Mouse (Mus musculus) kidney, postnatal 25 days (tissue): Measurements from ENCODE around the gene Eif2ak1.
A peak's percentile ranks its signal among the peaks of the same experiment; 100 is the strongest.
"Not testable (repeated sequence)": the region's sequence is repeated elsewhere in the genome, so short reads cannot be mapped to it uniquely, and the experiment has no call there.

Experiments used
- DNase-seq, 2 experiments: peaks; one replicate each; pipeline ENCODE4 v3.0.0; 2021; ENCODE audit warnings: mixed read lengths in 2 of 2

Eif2ak1 gene

DNA sequence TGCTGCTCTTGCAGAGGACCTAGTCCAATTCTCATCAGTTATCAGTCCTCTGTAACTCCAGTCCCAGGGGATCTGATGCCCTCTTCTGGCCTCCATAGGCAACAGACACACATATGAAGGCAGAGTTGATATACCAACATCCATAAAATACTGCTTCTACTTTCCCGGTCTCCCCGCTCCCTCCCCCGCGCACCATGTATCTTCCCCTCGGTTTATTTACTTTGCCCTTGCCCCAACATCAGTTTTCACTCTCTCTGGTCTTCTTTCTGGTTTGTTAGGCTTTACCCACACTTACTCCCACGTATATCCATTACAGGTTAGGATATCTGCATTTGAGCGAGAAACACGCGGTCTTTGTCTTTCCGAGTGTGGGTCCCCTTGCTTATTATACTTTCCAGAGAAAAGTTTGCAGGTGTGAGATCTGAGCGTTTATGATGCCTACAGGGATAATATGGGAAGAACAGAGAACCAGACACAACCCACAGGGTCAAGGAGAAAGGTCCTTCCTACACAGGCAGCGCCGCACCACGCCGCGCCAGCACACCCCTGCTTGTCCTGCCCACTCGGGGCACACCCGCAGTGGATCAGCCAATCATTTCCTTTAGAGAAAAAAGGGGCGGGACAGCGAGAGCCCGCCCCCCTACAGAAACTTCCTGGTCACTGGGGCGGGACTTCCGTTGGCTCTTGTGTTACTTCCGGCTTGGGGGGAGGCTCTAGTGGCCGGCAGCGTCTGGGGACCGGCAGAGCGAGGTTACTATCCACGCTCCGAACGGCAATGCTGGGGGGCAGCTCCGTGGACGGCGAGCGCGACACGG lies at the start of gene Eif2ak1:
Gene Eif2ak1 (plus strand): TSS at position 673 of the 815 bp plus-strand sequence.
- peak; percentile 94 to 96 for DNase-seq

DNA sequence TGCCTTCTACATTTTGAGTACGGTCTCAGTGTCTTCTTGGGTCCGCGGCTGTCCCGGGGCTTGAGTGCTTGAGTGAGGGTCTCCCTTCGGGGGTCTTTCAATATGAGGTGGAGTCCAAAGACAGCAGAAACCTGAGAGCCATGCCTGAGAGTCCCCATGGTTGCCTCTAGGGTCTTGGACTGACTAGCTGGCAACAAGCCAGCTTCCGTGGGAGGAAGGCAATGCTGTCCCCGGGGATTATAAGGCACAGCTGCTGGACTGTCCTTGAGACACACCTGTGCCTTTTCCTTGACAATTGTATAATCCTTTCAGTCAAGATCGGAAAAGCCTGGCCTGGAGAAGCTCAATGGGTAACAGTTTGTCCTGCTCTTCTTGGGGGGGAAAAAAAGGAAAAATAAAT lies 35.6 kb upstream of the Eif2ak1 start:
- no peak for DNase-seq

DNA sequence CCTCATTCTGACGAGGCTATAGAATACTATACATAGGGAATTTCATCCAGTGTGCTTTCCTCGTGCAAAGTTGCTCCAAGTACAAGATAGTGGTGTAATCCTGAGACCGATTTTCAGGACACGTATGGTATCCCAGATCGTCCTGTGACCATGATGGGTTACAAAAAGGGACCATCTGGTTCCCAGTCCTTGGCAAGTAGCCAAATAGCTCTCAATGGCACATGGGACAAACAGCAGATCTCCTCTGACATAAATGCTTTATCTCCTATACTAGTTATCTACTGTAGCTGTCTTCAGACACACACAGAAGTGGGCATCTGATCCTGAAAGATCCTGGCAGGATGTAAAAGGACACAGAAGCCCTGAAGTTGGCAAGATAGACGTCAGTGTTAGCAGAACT lies 32.2 kb upstream of the Eif2ak1 start:
- no peak for DNase-seq

DNA sequence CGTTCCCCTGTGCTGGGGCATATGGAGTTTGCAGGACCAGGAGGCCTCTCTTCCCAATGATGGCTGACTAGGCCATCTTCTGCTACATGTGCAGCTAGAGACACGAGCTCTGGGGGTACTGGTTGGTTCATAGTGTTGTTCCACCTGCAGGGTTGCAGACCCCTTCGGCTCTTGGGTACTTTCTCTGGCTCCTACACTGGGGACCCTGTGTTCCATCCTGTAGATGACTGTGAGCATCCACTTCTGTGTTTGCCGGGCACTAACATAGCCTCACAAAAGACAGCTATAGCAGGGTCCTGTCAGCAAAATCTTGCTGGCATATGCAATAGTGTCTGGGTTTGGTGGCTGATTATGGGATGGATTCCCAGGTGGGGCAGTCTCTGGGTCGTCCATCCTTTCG lies 16.4 kb upstream of the Eif2ak1 start:
- not testable (repeated sequence) for DNase-seq

DNA sequence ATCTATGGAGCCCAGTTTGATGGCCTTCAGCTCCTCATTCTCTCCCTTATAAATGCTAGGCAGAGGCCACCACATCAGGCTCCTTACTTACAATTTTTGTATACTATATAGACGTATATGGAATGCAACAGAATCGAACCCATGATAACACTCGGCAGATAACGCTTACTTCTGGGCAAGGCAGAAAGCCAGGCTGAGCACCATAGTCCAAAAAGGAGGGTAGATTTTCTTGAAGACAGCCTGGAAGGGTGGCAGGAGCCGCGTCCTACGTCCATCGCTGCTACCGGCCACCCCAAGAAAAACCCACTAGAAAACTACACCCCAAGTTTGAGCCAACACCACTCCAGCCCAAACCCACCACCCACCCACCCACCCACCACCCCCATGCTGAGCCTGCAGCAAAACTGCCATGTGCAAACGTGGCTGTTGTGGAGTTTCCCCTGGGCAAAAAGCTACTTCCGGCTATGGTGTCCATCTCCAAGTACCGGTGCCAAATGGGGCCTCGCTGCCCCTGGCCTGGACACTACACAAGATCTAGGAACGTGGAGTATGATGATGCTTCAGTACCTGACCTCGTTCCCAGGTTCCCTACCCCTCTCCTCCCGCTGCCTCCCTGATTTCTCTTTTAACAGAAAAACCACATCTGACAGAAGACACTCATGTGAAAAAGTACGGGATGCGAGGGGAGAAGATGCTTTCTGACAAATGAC lies 13.4 kb upstream of the Eif2ak1 start:
- no peak for DNase-seq

DNA sequence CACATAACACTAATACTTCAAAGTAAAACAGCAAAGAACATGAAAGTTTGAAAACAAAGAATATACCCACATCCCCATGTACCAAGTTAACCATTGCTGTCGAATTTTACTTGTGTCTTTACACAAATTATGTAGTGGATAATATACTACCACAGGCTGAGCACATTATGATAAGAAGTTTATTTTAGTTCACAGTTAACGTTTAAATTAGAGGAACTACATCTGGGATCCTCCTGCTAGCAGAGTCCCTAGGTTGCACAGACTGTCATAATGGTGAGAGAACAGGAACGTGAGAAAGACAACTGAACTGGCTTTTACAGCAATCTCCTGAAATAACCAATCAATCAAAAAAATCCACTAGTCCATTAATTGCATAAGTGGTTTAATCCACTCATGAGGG lies 10.3 kb upstream of the Eif2ak1 start:
- no peak for DNase-seq

DNA sequence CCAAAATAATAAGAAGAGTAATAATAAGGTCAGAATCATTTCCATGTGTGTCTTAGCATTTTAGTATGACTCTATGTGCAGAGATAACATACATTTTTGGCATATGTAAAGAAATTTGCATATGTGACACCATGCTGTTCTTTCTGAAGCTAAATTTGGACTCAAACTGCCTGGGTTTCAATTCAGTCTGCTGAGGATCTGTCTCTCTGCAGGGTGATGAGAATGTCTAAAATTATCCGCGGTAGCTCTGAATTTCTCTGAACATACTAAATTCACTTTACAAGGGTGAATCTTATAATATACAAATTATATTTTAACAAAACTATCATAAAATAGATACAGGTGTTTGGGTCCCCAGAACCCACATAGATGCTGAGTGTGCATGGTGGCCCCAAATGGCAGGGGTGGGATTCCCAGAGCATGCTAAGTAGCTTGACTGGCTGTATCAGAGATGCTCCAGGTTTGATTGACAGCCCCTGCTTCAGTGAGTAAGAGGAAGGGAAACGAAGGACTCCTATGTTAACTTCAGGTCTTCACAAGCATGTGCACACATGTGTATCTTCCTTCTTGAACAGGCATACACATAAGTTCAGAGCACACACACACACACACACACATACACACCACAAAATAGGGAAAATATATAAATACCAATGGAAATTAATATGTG lies 8.0 kb upstream of the Eif2ak1 start:
- no peak for DNase-seq

DNA sequence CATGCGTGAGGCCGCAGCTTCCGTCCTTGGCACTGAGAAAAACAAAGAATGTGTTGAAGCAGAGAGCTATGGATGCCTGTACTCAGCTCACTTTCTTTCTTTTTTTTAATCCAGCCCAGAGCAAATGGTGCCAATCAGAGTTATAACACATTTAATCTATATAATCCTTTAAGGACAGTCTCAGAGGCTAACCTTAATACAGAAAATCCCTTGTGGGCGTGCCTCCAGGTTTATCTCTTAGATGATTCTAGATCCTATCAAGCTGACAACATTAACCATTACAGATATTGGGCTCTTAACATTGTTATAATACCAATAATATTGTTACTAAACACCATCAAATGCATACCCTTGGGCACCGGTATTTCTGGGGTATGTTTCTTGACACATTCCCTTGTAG lies 5.9 kb upstream of the Eif2ak1 start:
- no peak for DNase-seq

DNA sequence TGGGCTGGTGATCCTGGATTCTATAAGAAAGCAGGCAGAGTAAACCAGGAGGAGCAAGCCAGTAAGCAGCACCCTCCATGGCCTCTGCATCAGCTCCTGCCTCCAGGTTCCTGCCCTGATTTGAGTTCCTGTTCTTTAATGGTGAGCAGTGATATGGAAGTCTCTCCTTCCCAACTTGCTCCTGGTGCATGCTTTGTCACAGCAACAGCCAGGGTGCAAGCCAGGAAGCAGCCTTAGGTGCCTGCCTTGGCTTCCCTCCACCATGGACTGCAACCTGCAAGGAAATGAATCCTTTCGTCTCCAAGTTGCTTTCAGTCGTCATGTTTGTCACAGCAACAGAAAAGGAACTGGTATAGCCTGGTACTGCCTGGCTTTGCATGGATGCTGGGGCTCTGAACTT lies 3.0 kb upstream of the Eif2ak1 start:
- no peak for DNase-seq

DNA sequence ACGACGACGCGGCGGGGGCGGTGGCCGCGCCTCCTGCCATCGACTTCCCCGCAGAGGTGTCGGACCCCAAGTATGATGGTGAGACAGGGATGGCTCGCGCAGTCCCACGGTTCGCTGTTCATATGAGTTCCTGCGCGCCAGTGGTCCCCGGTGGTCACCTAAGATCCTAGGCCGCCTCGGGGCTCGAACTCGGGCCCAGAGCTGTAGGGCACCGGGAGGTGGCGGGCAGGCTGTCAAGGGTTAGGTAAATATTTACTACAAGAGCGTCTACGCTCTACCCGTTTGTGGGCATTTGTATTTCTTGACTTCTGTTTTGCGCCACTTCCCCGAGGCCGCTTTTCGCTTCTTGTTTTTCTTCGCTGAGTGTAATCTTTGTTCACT lies 333 bp downstream of the Eif2ak1 start:
- DNase-seq = peak; percentile 56 to 67

DNA sequence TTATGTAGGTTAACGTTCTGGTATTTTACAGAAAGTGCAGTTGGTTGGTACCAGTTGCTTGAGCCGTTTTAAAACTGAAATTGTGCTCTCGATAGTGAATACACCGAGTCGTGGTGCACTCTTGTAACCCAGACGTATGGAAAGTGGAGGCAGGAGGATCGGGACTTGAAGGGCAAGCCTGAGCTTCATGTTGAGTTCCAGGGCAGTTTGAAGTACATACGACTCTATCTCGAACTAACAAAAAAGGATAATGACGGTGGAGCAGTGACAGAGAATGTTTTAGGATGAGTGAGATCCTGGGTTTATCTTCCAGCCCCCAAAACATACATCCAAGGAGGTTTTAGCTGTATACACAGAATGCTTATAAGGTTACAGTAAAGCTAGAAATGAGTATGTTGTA lies 873 bp downstream of the Eif2ak1 start:
- no peak for DNase-seq

DNA sequence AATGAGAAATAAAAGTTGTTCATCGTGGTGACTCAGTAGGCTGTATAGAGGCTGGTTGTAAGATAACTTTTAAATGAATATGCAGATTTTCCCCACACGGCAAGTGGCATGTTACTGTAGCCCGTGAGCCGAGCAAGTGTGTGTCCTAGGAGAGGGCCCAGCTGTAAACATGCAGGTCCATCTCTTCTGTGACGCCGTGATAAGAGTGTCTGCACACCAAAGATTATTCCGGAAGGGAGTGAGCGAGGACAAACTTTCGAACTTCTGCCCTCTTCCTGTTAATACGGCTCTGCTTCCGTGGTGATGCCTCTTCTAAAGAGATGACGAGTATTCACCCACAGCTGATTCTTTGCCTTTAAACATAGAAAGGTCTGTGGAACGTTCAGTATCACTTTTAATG lies 1.4 kb downstream of the Eif2ak1 start:
- no peak for DNase-seq

DNA sequence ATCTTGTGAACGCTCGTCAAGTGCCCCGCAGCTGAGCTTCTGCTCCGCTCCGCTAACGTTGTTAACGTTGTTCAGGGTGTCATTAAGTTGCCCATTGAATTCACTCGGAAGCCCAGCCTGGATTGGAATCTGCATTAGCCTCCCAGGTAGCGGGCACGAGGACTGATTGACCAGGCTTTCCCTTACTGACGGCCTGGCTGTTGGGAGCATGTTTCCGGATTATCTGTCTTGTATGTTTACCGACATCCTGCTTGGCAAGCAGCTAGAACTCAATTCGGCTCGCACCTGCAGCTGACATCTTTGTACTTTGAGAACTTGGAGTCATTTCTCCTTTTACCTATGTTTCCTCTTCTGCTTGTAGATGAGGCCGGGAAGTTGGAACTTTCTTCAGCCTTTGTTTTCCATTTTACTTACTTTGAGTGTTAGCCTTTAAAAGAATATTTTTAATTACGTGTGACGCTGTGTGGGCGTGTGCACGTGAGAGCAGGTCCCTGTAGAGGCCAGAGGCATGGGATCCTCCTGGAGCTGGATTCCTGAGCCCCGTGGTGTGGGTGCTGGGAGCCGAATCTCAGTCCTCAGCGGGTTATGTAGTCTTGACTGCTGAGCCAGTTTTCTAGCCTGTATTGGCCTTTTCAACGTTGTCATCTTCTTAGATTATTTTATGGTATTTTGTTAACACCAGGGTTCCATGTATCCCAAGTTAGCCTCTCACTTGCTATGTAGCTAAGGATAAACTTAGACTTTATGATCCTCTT lies 2.5 kb downstream of the Eif2ak1 start:
- DNase-seq = no peak

DNA sequence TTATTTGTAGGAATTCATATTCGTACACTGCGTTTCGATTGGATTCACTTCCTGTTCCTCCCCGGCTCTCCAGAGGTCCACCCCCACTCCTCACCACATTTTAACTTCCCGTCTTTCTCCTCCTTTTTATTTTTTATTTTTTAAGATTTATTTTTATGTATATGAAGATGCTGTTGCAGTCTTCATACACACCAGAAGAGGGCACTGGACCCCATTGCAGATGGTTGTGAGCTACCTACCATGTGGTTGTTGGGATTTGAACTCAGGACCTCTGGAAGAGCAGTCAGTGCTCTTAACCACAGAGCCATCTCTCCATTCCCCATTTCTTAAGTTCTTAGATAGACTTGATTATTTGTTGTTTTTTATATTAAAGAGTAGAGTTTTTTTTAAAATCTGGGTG lies 3.2 kb downstream of the Eif2ak1 start:
- no peak for DNase-seq

DNA sequence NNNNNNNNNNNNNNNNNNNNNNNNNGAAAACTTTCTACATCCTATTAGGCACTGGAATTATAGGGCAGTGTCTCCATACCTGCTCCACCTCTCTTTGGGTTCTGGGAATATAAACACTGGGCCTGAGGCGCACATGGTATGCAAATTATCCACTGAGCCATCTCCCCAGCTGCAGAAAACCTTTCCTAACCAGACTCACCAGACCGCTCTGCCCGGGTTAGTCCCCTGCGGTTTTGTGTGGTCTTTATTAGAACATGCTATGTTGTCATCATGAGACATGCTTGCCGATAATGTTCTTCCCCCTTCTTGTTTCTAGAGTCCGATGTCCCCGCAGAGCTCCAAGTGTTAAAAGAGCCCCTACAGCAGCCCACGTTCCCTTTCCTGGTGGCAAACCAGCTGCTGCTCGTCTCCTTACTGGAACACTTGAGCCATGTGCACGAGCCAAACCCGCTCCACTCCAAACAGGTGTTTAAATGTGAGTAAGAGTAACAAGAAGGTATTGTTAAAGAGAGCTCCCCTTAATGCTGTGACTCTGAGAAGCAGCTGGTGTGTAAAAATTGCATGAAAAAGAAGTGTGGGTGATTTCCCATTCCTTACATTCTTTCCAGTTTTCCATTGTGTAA lies 54.1 kb downstream of the Eif2ak1 start:
- DNase-seq = no peak

DNA sequence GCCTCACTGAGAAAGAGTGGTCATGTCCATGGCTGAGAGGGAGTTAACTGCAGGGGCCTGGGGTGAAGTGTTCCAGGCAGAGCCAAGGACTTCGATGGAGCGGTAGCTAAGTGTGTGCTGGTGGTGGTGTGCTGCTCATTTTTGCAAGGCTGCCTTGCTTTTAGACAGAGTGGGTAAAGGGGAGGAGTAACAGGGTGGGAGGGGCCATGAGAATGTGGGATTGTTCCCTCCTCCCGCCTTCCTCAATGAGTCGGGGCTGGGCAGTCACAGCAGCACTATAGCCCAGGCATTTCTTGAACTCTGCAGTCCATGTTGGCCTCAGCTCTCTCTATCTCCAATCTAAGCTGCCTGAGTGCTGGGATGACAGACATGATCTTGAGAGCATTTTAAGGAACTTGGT lies 57.0 kb downstream of the Eif2ak1 start:
- no peak for DNase-seq

DNA sequence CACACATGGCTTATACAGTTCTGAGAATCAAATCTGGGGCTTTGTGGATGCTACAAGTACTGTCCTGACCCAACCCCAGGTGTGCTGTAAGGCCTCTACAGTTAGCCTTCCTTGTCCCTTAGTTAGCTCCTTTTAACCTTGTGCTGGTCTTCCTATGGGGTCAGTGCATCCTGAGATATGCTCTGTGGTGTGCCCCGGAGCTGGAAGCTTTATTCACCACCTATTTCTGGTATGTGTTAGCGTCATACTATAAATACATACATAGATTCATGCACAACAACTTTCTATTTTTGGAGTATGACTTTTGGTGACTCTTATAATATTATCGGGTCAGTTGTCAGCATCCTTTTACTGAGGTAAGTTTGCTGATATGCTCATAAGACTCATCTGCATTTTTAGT lies 67.7 kb downstream of the Eif2ak1 start:
- no peak for DNase-seq

DNA sequence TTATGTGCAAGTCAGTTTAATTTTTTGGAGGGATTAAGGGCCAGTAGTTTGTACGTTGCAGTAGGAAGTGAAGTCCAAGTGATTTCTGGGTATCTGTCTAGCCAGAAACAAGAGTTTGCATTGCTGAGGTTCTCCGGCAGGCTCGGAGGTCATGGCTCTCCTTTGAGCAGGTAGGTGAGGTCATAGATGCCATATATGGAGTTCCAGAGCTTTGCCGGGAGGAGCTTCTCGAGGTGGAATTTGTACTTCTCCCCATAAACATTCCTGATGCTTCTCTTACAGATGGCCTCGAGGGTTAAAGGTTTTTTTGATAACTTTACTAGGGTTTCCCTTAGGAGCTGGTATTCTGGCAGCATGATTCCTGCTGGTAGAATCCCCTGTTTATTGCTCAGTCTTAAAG lies 73.2 kb downstream of the Eif2ak1 start:
- DNase-seq = no peak

DNA sequence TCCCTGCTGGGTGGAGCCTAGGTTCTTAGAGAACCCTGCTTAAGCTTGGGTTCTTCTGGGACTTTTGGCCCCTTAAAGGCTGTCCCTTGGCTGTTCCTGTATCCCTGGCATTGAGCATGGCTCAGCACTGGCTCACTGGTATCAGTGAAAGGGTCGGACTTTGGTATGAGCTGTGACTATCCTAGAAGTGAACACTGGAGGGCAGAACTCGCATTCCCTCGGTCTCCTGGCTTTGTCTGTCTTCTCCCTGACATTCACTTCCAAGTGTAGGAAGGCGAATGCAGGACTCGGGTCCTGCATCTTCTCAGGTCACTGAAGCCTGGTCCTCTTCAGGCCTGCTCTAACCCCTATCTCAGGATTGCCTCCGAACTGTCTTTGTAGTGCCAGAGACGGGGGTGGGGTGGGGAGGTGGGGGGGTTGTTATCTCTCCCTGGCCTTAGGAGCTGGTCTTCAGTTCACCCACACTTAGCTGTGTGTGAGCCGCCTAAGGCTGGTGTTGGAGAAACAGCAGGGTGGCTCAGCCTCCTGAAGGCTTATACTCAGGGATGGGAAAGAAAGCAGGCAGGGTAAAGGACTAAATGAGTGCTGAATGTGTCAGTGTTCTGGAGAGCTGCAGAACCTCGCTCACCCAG lies 74.8 kb downstream of the Eif2ak1 start:
- no peak for DNase-seq

DNA sequence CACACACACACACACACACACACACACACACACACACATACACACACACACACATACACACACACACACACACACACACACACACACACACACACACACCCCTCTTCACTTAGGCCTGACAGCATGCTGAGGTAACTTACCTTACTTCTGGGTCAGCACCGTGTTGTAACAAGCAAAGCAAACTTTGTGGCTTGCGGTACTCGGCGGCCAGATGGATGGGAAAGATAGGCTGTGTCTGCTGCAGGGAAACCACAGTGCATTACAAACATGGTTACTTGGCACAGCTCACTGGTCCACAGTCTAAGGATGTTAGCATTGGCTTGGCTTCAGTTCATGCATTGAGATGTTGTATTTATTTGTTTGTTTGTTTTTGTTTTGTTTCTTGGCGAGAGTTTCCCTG lies 75.8 kb downstream of the Eif2ak1 start:
- DNase-seq = no peak

DNA sequence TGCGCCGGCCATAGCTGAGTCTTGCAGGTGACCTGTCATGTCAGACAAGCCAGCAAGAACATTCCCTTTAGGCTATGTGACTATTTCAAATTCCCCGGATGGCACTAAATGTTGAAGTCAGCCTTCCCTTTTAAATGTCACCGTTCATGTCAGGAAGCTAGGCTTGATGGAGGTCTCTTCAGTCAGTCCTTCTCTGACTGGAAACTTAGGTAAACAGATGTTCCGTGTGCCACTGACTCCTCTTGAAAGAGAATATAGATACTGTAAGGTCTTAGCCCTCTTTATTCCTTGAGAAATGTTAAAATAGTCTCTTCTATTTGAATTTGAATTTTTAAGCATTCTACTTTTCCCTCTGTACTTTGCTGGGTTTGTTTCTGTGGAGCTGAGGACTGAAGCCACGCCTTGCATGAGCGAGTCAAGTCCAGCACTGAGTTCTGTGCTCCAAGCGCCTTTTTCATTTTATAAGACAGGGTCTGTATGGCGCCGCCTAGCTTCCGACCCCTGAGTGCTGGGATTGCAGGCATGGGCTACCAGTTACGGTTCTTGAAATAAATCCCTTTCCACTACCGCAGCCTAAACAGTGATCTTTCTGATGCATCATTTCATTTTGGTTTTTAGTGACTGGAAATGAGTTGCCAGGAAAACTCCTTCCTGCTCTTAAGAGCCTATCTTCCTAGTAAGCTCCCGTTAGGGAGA lies 80.2 kb downstream of the Eif2ak1 start, which contains the start of gene Ankrd61:
Gene Ankrd61 (minus strand): TSS at position 51 of the 696 bp plus-strand sequence.
- DNase-seq = no peak
